Mouse (Mus musculus) right cerebral cortex, postnatal 10 days (tissue): ENCODE results near the gene Rexo1.
"Not testable (repeated sequence)": the region's sequence is repeated elsewhere in the genome, so short reads cannot be mapped to it uniquely, and the experiment has no call there.

Source experiments
- DNase-seq, 2 experiments: peaks; one replicate each; pipeline ENCODE4 v3.0.0; 2021; ENCODE audit warnings: low spot score in 2 of 2

Gene Rexo1

DNA sequence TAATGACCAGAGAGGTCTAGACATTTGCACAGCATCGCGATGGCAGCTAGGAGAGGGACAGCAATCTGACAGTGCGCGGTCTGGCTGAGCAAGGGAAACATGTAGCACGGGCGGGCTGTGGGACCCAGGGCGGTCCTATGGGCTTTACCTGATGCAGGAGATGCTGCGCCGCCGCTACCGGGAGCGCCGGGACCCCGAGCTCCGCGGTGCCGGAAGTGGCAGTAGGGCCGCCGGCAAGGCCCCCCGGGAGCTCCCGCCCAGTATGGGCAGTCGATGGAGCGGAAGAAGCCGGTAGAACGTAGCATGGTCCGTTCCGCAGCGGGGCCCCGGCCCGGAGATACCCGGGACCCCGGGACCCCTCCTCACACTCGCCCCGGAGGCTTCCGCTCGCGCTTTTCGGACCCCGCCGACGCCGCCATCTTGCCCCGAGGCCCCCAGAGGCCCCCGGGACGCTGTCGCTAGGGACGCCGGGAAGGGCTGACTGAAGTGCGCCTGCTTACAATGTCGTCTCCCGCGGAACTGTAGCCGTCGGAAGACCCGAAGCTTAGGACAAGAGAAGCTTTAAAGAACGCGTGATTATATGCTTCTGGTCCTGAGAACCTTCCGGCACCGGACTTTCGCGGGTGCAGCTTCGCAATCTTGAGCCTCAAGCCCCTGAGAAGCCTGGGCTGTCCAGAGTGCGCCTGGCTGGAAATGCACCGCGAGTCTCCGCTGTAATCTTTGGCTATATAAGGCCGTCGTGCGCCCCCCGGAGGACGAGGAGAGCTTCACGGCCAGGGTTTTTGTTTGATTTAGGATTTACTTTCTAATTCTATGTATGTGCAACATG, at the start of gene Rexo1:
Gene Rexo1 (minus strand): TSS at position 445 of the 829 bp plus-strand sequence.
- peak; percentile 94 to 95 for DNase-seq

- DNase-seq: no peak
Measured at GRCm38 (mm10) chr10:80611024-80611423, 49.7 kb upstream of the Rexo1 start.

DNA sequence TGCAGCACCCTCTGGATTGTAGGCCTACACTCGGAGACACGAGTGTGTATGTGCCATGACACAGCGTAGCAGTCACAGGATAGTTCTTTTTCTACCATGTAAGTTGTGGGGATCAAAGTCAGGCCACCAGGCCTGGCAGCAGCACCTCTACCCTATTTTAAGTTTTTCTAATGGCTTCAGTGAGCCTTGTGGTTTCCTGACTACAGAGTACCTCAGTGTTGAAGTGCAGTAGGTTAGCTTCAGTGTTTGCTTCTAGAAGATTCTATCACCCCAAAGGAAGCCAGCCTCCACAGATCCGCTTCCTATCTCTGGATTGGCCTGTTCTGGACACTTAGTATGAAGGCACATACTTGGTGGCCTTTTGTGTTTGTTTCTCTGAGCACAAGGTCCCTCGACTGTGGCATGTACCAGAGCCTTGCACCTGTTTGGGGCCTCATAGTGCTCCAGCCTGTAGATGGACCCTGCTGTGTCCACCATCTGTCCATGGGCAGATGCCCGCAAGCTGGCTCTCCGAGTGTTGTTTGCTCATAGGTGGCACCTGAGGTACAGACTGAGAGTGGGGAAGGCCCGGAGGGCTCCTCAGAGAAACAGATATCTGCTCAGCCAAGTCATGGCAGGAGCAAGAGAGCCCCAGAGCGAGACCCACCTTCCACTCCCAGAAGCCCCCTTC, 48.9 kb upstream of the Rexo1 start:
- no peak for DNase-seq

DNA sequence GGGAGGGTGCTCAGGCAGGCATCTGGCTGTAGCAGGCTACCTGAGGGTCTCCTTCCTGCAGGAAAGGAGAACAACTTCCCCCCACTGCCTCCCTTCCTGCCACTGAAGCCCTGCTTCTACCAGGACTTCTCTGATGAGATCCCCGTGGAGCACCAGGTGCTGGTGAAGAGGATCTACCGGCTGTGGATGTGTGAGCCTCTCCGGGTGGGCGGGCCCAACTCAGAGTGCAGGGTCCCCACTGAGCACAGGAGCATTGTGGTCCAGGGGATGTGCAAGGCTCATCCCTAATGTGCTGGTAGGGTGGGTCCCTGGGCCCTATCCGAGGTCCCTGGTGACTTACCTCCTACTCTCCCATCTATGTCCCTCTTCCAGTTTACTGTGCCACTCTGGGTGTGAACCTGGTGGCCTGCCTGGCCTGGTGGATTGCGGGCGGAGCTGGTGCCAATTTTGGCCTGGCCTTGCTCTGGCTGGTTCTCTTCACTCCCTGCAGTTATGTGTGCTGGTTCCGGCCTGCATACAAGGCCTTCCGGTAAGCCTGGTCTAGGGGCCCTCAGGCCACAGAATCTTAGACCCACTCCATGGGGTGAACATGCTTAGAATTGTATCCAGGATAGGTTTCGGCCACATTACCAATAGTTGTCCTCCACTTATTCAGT, 48.0 kb upstream of the Rexo1 start:
- no peak for DNase-seq

DNA sequence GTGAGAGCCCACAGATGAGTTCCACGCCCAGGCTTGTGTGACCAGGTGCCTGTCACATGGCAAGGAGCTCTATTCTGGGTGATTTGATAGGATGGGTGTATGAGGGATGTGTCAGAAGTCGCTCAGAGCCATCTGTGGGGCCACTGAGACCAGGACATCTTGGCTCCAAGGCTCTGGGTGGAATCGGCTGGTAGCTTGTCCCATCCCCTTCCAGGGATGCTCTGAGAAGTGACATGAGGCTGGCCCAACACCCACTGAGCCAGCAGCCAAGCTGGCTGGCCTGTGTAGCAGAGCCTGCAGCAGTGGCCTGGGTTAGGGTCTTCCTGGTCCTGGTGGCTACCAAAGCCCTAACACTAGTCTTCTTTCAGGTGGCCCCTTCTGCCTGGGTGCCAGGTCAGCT, 47.1 kb upstream of the Rexo1 start:
- no peak for DNase-seq

DNA sequence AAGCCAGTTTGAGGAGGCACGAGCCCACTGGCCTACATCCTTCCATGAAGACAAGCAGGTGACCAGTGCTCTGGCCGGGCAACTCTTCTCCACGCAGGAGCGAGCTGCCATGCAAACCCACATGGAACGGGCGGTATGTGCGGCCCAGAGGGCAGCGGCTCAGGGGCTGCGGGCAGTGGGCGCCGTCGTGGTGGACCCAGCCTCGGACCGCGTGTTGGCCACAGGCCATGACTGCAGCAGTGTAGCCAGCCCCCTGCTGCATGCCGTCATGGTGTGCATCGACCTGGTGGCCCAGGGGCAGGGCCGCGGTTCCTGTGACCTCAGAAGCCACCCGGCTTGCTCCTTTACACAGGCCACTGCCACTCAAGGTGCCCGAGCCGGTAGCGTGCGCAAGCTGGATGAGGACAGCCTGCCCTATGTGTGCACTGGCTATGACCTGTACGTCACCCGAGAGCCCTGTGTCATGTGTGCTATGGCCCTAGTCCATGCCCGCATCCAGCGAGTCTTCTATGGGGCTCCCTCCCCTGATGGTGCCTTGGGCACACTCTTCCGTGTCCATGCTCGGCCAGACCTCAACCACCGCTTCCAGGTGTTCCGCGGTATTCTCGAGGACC, 45.5 kb upstream of the Rexo1 start:
- no peak for DNase-seq

DNA sequence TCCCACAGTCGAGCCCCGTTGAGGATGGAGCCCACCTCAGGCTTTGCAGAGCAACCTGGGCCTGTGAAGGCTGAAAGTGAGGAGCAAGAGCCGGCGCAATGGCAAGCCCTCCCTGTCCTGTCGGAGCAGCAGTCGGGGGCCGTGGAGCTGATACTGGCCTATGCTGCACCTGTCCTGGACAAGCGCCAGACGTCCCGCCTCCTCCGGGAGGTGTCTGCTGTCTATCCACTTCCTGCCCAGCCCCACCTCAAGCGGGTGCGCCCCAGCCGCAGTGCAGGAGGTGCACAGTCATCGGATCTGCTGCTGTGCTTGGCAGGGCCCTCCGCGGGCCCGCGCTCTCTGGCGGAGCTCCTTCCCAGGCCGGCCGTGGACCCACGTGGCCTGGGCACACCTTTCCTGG, 44.9 kb upstream of the Rexo1 start:
- DNase-seq: no peak

DNA sequence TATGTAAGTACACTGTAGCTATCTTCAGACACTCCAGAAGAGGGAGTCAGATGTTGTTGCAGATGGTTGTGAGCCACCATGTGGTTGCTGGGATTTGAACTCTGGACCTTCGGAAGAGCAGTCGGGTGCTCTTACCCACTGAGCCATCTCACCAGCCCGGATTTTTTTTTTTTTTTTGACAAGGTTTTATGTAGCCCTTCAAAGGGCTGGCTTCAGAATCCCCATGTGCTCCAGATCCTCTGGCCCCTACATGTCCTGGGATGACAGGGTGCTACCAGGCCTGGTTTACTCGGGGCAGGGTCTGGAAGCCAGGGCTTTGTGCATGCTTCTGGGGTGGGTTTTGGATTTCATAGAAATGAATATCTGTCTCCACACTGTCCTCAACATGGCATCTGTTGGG, 44.4 kb upstream of the Rexo1 start, which contains the start of gene Gm49322:
Gene Gm49322 (plus strand): TSS at position 301 of the 400 bp plus-strand sequence.
- not testable (repeated sequence) for DNase-seq

DNA sequence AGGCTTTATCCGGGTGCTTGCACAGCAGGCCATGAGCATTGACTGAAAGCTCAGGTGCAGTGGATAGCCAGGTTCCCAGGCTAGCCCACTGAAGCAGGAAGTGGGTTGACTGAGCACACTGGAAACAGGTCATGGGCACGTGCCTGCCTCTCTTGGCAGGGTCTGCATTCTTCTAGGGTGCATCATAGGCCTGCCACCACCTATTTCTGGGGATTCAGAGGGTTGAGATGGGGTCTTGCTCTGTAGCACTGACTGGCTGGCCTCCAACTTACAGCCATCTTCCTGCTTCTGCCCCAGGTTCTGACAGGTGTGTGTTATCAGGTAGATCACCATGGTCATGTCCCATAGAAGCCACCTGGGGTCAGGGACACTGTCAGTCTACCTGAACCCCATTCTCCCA, 43.6 kb upstream of the Rexo1 start:
- DNase-seq: no peak

GRCm38 (mm10) chr10:80604001-80604509, 42.7 kb upstream of the Rexo1 start:
- no peak for DNase-seq

GRCm38 (mm10) chr10:80603364-80603763, 42.0 kb upstream of the Rexo1 start:
- DNase-seq: no peak

DNA sequence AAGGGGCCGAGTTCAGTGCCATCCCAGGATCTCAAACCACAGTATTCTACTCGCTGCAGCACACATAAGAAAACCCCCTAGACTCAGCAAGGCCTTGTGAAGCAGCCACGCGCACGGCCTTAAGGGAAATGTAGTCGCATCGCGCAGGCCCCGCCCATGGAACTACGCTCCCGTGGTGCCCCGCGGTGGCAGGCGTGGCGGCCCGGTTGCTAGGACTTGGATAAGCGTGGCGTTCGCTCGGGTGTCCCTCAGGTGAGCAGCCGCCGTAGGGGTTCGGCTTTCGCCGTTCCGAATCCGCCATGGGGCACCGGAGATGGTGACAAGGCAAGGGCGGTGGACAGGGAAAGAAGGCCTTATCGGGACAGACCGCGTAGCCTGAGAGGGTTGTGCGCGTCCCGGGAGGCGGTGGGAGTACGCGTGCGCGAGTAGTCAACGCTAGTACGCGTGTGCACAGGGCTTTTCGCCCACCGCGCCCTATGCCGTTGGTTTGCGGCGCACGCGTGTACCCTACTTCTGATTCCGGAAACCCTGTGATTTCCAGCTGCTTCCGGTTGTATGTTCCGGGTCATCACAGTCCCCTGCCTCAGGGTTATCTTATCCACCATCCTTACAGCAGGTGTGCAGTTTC, 41.5 kb upstream of the Rexo1 start, which contains the start of the genes Scamp4 and Adat3:
Gene Scamp4 (plus strand): TSS at position 175 of the 628 bp plus-strand sequence.
Gene Adat3 (plus strand): TSS at position 183 of the 628 bp plus-strand sequence.
- DNase-seq: peak; percentile 97

DNA sequence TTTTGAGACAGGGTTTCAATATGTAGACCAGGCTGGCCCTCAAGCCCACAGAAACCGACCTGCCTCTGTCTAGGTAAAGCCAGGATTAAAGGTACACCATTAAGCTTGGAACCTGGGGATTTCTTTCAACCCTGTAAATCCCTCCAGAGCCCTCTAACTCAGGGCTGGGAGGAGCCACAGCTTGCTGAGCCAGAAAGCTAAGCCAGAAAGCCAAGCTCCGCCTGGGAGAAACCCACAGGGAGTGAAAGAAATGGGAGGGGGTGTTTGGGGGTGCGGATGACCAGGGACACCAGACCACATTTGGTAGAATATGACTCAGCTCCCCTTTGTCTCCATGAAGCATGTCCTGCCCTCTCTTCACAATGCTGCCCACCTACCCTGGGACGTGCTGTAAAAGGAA, 35.0 kb upstream of the Rexo1 start:
- no peak for DNase-seq

DNA sequence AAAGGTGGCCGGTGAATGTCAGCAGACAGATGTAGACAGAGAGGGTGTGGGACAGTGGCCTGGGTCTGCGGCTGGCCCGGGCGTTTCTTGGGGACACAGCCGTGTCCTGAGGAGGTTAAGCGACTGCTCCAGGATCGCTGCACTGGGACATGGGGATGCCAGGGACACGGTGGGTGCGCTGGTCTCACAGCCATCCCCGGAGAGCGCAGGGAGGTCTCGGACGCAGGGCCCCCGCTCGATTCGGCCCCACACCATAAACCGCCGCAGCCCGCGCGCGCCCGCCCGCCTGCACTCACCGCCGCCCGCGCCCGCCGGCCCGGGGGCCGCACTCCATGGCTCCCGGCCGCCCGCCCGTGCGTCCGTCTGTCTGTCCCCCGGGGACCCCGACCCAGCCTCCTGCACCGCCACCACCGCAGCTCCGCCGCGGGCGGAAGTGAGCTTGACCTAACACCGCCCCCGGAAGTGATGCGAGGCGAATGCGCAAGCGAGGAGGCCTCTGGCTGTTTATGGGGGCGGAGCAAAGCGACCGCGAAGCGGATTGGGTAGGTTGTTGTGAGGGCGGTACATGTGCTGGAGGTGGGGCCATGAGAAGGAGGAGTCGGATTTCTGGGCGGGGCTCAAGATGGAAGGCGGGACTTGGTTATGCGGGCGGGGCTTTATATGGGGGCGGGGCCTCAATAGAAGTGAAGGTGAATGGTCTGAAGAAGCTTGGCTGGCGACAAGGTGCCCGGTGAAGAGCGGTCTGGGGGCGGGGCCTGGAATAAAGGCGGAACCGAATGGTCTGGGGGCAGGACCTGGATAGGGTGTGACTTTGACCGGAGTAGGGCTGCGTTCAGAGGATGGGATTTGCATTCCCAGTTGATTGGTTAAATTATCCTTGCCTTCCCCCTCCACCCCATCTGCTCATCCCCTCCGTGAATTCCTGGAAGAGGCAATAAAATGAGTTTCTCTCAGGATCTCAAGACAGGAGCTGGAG, 28.8 kb upstream of the Rexo1 start, which contains the start of gene Abhd17a:
Gene Abhd17a (minus strand): TSS at position 463 of the 976 bp plus-strand sequence.
- DNase-seq: peak; percentile 98

DNA sequence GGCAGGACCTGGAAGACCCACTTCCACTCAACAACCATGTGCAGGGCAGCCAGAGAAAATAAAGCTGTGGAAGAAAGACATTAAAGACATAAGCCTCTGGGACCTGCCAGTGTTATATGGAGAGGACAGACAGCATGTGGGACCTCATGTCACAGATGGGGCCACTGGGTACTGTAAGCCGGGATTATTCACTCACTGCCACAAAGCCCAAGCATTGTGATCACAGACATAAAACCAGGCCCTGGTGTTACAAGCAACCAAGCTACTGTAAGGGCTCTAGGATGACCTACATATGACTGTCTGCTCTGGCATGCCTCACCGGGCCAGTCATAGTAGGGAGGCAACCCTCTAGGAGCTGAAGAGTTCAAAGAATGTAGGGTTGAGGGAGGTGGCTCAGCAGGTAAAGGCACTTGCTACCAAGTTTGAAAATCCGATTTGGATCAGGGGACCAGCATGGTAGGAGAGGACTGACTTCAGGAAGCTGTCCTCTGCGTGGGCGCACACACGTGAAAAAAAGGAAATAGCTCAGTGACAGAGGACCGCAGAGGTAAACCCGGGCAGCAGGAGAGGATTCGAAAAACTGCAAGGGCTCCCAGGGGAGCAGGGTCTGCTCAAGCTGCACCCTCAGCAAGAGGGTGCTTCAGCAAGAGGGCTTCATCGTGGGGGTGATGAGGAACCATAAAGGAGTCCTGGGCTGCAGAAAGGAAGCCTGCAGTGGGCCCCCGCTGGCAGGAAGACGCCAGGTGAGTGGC, 27.9 kb upstream of the Rexo1 start:
- peak; percentile 46 to 55 for DNase-seq

- peak in 1 of 2 experiments; percentile 32 for DNase-seq
Measured at GRCm38 (mm10) chr10:80587305-80587657, 25.9 kb upstream of the Rexo1 start.

- DNase-seq: peak in 1 of 2 experiments; percentile 37
Measured at GRCm38 (mm10) chr10:80586407-80587304, 25.3 kb upstream of the Rexo1 start.

- DNase-seq: peak in 1 of 2 experiments; percentile 26
Measured at GRCm38 (mm10) chr10:80585581-80585980, 24.2 kb upstream of the Rexo1 start.
